9 mouse cellular contexts compared by ENCODE assay signal in the genomic region with DNA sequence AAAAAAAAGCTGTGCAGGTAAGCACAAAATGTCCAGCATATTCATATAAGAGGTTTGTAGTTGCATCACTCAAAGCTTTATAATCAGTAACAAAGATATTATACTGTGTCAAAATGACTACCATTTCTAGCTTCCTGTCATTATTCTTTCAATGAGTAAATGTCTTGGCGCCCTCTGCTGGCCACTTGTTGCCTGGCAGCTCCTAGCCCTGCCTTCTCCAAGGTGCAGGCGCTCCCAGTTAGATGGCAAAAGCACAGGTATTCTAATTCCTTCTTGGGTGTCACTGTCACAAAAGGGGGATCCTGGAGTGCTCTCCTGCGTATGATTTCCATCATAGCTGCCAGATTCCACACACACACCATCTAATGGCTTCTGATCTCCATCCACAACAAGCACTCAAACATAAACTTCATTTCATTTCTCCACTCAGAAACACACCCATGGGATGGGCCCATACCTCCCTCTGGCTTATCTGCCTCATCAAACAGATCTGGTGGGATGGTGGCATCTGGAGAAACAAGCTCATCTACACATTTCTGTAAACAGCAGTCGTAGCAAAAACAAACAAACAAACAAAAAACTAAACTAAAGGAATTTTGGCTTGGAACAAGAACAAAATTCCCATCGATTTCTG. TPM values are rescaled to one million over a fixed set of nuclear protein-coding genes. Genes with fewer than 3 reads are reported as not detected.
DNase-seq lines count a peak whose midpoint lies in the region; ATAC-seq and TF ChIP-seq lines count a peak whose summit lies in the region.
"Had no signal": no experiment of that assay in that cellular context is flagged by ENCODE, and none has a peak within 500 bp of the region (broad histone marks: within the 10 kb centered on the region; RNA-seq: fewer than 3 reads in every experiment).

No protein-coding gene starts in this region.

- 58% methylated on average over 5 of the region's 5 CpGs for WGBS in forebrain, embryonic 10.5 days
- 48% methylated on average over 5 of the region's 5 CpGs for WGBS in hindbrain, embryonic 14.5 days

- H3K4me3 ChIP-seq in forebrain, embryonic 10.5 days, result no peak overlapping the region
- H3K4me3 ChIP-seq in hindbrain, embryonic 14.5 days (replicated peaks; ENCODE audit: low read length), result no peak overlapping the region
- H3K4me3 ChIP-seq: limb, embryonic 15.5 days had no signal

- peak; percentile 31; the same call in 1 of the 2 replicates for ATAC-seq in hindbrain, embryonic 14.5 days (ENCODE audit: low FRiP score)

- H3K4me2 ChIP-seq in hindbrain, embryonic 14.5 days (replicated peaks), result no peak overlapping the region
- H3K4me2 ChIP-seq: limb, embryonic 15.5 days had no signal

- H3K27ac ChIP-seq in forebrain, embryonic 10.5 days, result no peak overlapping the region
- no peak overlapping the region for H3K27ac ChIP-seq in hindbrain, embryonic 14.5 days
- H3K27ac ChIP-seq: limb, embryonic 15.5 days had no signal

- H3K4me1 ChIP-seq in forebrain, embryonic 10.5 days, result no peaks in the 10 kb centered on the region
- H3K4me1 ChIP-seq in hindbrain, embryonic 14.5 days (replicated peaks; ENCODE audit: control insufficient read depth, insufficient read depth, low read length), result no peaks in the 10 kb centered on the region
- H3K4me1 ChIP-seq: limb, embryonic 15.5 days had no signal

- no peak overlapping the region for H3K9ac ChIP-seq in hindbrain, embryonic 14.5 days
- H3K9ac ChIP-seq: limb, embryonic 15.5 days had no signal

- peak; percentile 16 for DNase-seq in MEL-GATA-1-ER (ENCODE audit: extremely low read depth, low read depth)
- DNase-seq in brain, embryonic 14.5 days (ENCODE audit: low read depth), result peak; percentile 66
- DNase-seq in forebrain, embryonic 10.5 days (ENCODE audit: extremely low spot score, low spot score), result peak; percentile 64
- DNase-seq in hindbrain, embryonic 14.5 days (ENCODE audit: low spot score), result peak; percentile 78
- peak; percentile 55 to 96 for DNase-seq in layer of hippocampus, postnatal 25 days (ENCODE audit: extremely low spot score in 1 of 2, low spot score in 1 of 2)
- peak; percentile 90 for DNase-seq in lung, postnatal 36 days
- peak; percentile 55 for DNase-seq in right cerebral cortex, postnatal 25 days
- peak; percentile 63 to 72 for DNase-seq in urinary bladder, postnatal 36 days (ENCODE audit: low spot score in 2 of 2)

- TF ChIP-seq CTCF in brain, embryonic 14.5 days (IDR thresholded peaks at IDR 0.05; ENCODE audit: borderline replicate concordance, extremely low read depth, insufficient read depth, insufficient read length), result peak; percentile 81

- H3K27me3 ChIP-seq in forebrain, embryonic 10.5 days (ENCODE audit: poor library complexity, severe bottlenecking), result no peaks in the 10 kb centered on the region
- no peaks in the 10 kb centered on the region for H3K27me3 ChIP-seq in hindbrain, embryonic 14.5 days (ENCODE audit: control insufficient read depth, insufficient read depth, low read length)
- H3K27me3 ChIP-seq: limb, embryonic 15.5 days had no signal

- TF ChIP-seq POLR2A in brain, embryonic 14.5 days (IDR thresholded peaks at IDR 0.05; ENCODE audit: borderline replicate concordance, extremely low read depth, insufficient read depth, insufficient read length, poor library complexity, severe bottlenecking), result no peak

- no peaks in the 10 kb centered on the region for H3K9me3 ChIP-seq in forebrain, embryonic 10.5 days
- no peaks in the 10 kb centered on the region for H3K9me3 ChIP-seq in hindbrain, embryonic 14.5 days (ENCODE audit: control insufficient read depth, low read length)
- H3K9me3 ChIP-seq: limb, embryonic 15.5 days had no signal

- peaks cover 42% of the 10 kb centered on the region for H3K36me3 ChIP-seq in forebrain, embryonic 10.5 days (replicated peaks)
- H3K36me3 ChIP-seq in hindbrain, embryonic 14.5 days (replicated peaks; ENCODE audit: control insufficient read depth, insufficient read depth), result peaks cover 43% of the 10 kb centered on the region

RNA-seq across cellular contexts. Expression of gene Paip1, which starts 49.9 kb away (rescaled TPM):
- 65.7 and 77.6 TPM in 2 replicates for polyA plus RNA-seq in brain, embryonic 14.5 days (2012; rRNA removed)
- 100 and 112 TPM in 2 replicates for polyA plus RNA-seq in forebrain, embryonic 10.5 days (2016; fragmentation: Nextera tagmentation; extraction: Ambion mirVana)
- polyA plus RNA-seq in hindbrain, embryonic 14.5 days (2014; fragmentation: Nextera tagmentation; extraction: Ambion mirVana), result 153 and 162 TPM in 2 replicates
- total RNA-seq in layer of hippocampus, postnatal 25 days (2021), result 100 to 1,000 TPM; 101 to 103 TPM

Comparison
In these comparisons a context has a peak if more than half of its experiments do, and no peak if none do; other contexts are left out.
1. DNase-seq: peak in every context shown above with its lines; median percentile 90 in lung, postnatal 36 days; 78 in hindbrain, embryonic 14.5 days; 76 in layer of hippocampus, postnatal 25 days; 68 in urinary bladder, postnatal 36 days; 66 in brain, embryonic 14.5 days; 64 in forebrain, embryonic 10.5 days; 55 in right cerebral cortex, postnatal 25 days; 16 in MEL-GATA-1-ER.